Mouse (Mus musculus) lung, embryonic 14.5 days (tissue): ENCODE results near the gene Lrrk1. TPM values are rescaled to one million over a fixed set of nuclear protein-coding genes. Genes with fewer than 3 reads are reported as not detected.
A peak's percentile ranks its signal among the peaks of the same experiment; 100 is the strongest.
"Not testable (repeated sequence)": the region's sequence is repeated elsewhere in the genome, so short reads cannot be mapped to it uniquely, and the experiment has no call there.

Experiments used
- ATAC-seq: fragments of 200-750 bp; cut with Nextera tagmentation; 2 replicates; pipeline ENCODE4 v1.8.0; 2017; ENCODE audit warnings: mild to moderate bottlenecking, moderate TSS enrichment, moderate library complexity; ENCODE audit not compliant: insufficient read depth
- DNase-seq: peaks from one replicate; pipeline ENCODE4 v3.0.0-alpha.2; 2015
- H3K27ac ChIP-seq: fragments of 300-500 bp; sonication (generic); 2 replicates; pipeline ENCODE4 v1.5.1; 2014; ENCODE audit warnings: low read depth, mild to moderate bottlenecking, moderate library complexity
- H3K27me3 ChIP-seq: fragments of 300-500 bp; sonication (generic); 2 replicates; pipeline ENCODE4 v1.6.1; 2014; ENCODE audit warnings: low read length, control low read depth; ENCODE audit not compliant: insufficient read depth
- H3K36me3 ChIP-seq: fragments of 300-500 bp; sonication (generic); 2 replicates; pipeline ENCODE4 v1.6.1; 2014; ENCODE audit warnings: control low read depth; ENCODE audit not compliant: insufficient read depth
- H3K4me1 ChIP-seq: fragments of 300-500 bp; sonication (generic); 2 replicates; pipeline ENCODE4 v1.6.1; 2014; ENCODE audit warnings: antibody characterized with exemption, control low read depth; ENCODE audit not compliant: insufficient read depth
- H3K4me2 ChIP-seq: fragments of 300-500 bp; sonication (generic); 2 replicates; pipeline ENCODE4 v1.6.1; 2014; ENCODE audit warnings: mild to moderate bottlenecking
- H3K4me3 ChIP-seq: fragments of 300-500 bp; sonication (generic); 2 replicates; pipeline ENCODE4 v1.5.1; 2014; ENCODE audit warnings: low read depth, low read length
- H3K9ac ChIP-seq: fragments of 300-500 bp; sonication (generic); 2 replicates; pipeline ENCODE4 v1.6.1; 2014
- H3K9me3 ChIP-seq: fragments of 300-500 bp; sonication (generic); 2 replicates; pipeline ENCODE4 v1.6.1; 2016; ENCODE audit warnings: low read depth, low read length, control low read depth
- CTCF ChIP-seq: IDR thresholded peaks from 2 replicates; pipeline ENCODE4 v1.5.1; 2016; ENCODE audit warnings: antibody characterized with exemption, low read depth
- WGBS: fragments of 180-500 bp; shearing (Covaris S2); extraction: QIAGEN DNeasy Blood & Tissue Kit; methylation state at CpG from one replicate; pipeline ENCODE4 v1.1.7; 2014; 5-methylcytosine and 5-hydroxymethylcytosine counted together
- polyA plus RNA-seq: library from polyadenylated mRNA; unstranded; fragments of >200 nt; fragmentation: Nextera tagmentation; extraction: Ambion mirVana; gene quantifications from 2 replicates; pipeline ENCODE4 v1.2.1, GENCODE M21; 2014

Gene Lrrk1
- polyA plus RNA-seq, 1 experiment from 2014 or later, result 25.8 TPM

GRCm38 (mm10) chr7:66200383-66200782 lies 187.8 kb downstream of the Lrrk1 start:
- Histone ChIP-seq H3K9me3 (no peaks in the 10 kb centered on the region), H3K4me2 (no peak overlapping the region), H3K27me3 (no peaks in the 10 kb centered on the region), H3K4me1 (peaks cover 6% of the 10 kb centered on the region; the same call in 1 of the 2 replicates), H3K9ac (no peak overlapping the region), H3K27ac (0 out of 2 replicates have a peak overlapping the region, but pooled peaks have one; percentile 18), H3K4me3 (no peak overlapping the region), H3K36me3 (no peaks in the 10 kb centered on the region)
- DNase-seq (no peak), ATAC-seq (no peak)
- no peak for TF ChIP-seq CTCF
- 70% methylated on average over 3 of the region's 3 CpGs for WGBS

DNA sequence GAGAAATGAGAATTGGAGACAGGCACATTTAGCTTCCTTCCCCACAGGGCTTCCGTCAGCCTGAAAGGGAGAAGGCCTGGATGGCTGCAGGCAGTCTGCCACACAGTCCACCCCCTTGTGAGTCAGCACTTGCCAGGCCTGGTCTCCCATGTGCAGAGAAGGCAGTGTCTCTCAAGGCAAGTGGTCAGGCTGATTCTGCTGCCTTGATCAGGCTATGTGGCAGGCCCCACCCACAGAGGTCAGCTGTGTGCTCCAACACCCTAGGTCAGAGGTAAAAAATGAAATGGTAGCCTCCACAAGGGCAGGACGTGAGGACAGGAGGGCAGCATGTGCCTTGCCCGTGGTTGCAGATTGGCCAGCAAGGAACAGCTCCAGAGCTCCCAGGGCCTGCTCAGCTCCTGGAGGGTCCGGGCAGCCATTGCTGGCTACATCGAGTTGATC lies 188.7 kb downstream of the Lrrk1 start:
- Histone ChIP-seq H3K9ac (no peak overlapping the region), H3K27ac (peak overlapping the region; percentile 56; the same call in 1 of the 2 replicates), H3K27me3 (no peaks in the 10 kb centered on the region), H3K4me3 (no peak overlapping the region), H3K4me1 (peaks cover 6% of the 10 kb centered on the region; the same call in 1 of the 2 replicates), H3K9me3 (no peaks in the 10 kb centered on the region), H3K36me3 (no peaks in the 10 kb centered on the region), H3K4me2 (no peak overlapping the region)
- peak; percentile 64; the same call in 1 of the 2 replicates for ATAC-seq
- TF ChIP-seq CTCF, result no peak
- peak; percentile 37 for DNase-seq
- WGBS, result 63% methylated on average over 5 of the region's 5 CpGs

GRCm38 (mm10) chr7:66198416-66198815 lies 189.7 kb downstream of the Lrrk1 start:
- peaks cover 6% of the 10 kb centered on the region; the same call in 1 of the 2 replicates for H3K4me1 ChIP-seq
- H3K9me3 ChIP-seq, result no peaks in the 10 kb centered on the region
- no peak for ATAC-seq
- H3K4me3 ChIP-seq, result no peak overlapping the region
- no peak overlapping the region for H3K9ac ChIP-seq
- no peak for TF ChIP-seq CTCF
- DNase-seq, result no peak
- H3K27me3 ChIP-seq, result no peaks in the 10 kb centered on the region
- 0 out of 2 replicates have a peak overlapping the region, but pooled peaks have one; percentile 56 for H3K27ac ChIP-seq
- no peak overlapping the region for H3K4me2 ChIP-seq
- WGBS, result 63% methylated on average over 10 of the region's 10 CpGs
- no peaks in the 10 kb centered on the region for H3K36me3 ChIP-seq

- H3K27ac ChIP-seq, result peak overlapping the region; percentile 56
- H3K9me3 ChIP-seq, result no peaks in the 10 kb centered on the region
- H3K4me1 ChIP-seq, result peaks cover 6% of the 10 kb centered on the region; the same call in 1 of the 2 replicates
- ATAC-seq (peak; percentile 42), DNase-seq (no peak)
- H3K4me2 ChIP-seq, result 0 out of 2 replicates have a peak overlapping the region, but pooled peaks have one; percentile 12
- no peak overlapping the region for H3K4me3 ChIP-seq
- 42% methylated on average over 11 of the region's 11 CpGs for WGBS
- TF ChIP-seq CTCF, result no peak
- no peaks in the 10 kb centered on the region for H3K36me3 ChIP-seq
- no peak overlapping the region for H3K9ac ChIP-seq
- H3K27me3 ChIP-seq, result no peaks in the 10 kb centered on the region
These were observed 191.3 kb downstream of the Lrrk1 start for GRCm38 (mm10) chr7:66196609-66197445.

GRCm38 (mm10) chr7:66195881-66196280 lies 192.3 kb downstream of the Lrrk1 start:
- Histone ChIP-seq H3K4me2 (no peak overlapping the region), H3K27ac (peak overlapping the region; percentile 4; the same call in 1 of the 2 replicates), H3K36me3 (no peaks in the 10 kb centered on the region), H3K4me3 (no peak overlapping the region), H3K4me1 (peaks cover 6% of the 10 kb centered on the region; the same call in 1 of the 2 replicates), H3K9me3 (no peaks in the 10 kb centered on the region), H3K9ac (no peak overlapping the region), H3K27me3 (no peaks in the 10 kb centered on the region)
- DNase-seq (no peak), ATAC-seq (no peak)
- TF ChIP-seq CTCF, result no peak
- WGBS, result 84% methylated on average over 1 of the region's 1 CpGs

DNA sequence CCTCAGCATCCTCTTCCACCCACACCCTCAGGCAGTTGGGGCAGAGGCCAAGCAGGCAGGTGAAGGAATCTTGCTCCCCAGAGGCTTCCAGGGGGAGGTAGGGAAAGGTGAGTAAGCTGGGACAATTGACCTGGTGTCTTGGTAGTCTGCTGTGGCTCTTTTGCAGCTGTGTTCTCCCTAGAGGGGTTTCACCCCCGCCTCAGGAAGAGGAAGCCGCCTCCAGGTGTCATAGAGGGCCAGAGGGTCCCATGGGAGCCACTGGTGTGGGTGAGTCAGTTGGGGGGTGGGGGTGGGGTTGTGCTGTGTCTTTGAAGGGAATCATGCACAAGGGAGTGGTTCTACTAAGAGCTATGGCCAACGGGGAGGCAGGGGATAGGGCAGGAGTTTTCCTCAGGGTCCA lies 193.6 kb downstream of the Lrrk1 start:
- H3K4me2 ChIP-seq, result no peak overlapping the region
- no peaks in the 10 kb centered on the region for H3K36me3 ChIP-seq
- no peak overlapping the region for H3K4me3 ChIP-seq
- H3K4me1 ChIP-seq, result peaks cover 6% of the 10 kb centered on the region; the same call in 1 of the 2 replicates
- H3K27me3 ChIP-seq, result no peaks in the 10 kb centered on the region
- H3K9ac ChIP-seq, result no peak overlapping the region
- WGBS, result 64% methylated on average over 3 of the region's 3 CpGs
- DNase-seq (no peak), ATAC-seq (no peak)
- TF ChIP-seq CTCF, result no peak
- no peak overlapping the region for H3K27ac ChIP-seq
- no peaks in the 10 kb centered on the region for H3K9me3 ChIP-seq

GRCm38 (mm10) chr7:66190385-66190784 lies 197.8 kb downstream of the Lrrk1 start:
- 88% methylated on average over 10 of the region's 10 CpGs for WGBS
- not testable (repeated sequence) for H3K9me3 ChIP-seq

More at GRCm38 (mm10) chr7:66190385-66190784, 197.8 kb downstream of the Lrrk1 start:
- H3K4me3 ChIP-seq, H3K27me3 ChIP-seq, H3K4me2 ChIP-seq, H3K4me1 ChIP-seq, H3K9ac ChIP-seq, ATAC-seq, DNase-seq, H3K36me3 ChIP-seq, H3K27ac ChIP-seq: not testable (repeated sequence)
- TF ChIP-seq CTCF, result peak; percentile 30
